Mouse (Mus musculus): Measurements from ENCODE around the gene Prr7. TPM values are rescaled to one million over a fixed set of nuclear protein-coding genes. Genes with fewer than 3 reads are reported as not detected.

Gene Prr7
- total RNA-seq, 1 experiment from 2014 or later: not detected

DNA sequence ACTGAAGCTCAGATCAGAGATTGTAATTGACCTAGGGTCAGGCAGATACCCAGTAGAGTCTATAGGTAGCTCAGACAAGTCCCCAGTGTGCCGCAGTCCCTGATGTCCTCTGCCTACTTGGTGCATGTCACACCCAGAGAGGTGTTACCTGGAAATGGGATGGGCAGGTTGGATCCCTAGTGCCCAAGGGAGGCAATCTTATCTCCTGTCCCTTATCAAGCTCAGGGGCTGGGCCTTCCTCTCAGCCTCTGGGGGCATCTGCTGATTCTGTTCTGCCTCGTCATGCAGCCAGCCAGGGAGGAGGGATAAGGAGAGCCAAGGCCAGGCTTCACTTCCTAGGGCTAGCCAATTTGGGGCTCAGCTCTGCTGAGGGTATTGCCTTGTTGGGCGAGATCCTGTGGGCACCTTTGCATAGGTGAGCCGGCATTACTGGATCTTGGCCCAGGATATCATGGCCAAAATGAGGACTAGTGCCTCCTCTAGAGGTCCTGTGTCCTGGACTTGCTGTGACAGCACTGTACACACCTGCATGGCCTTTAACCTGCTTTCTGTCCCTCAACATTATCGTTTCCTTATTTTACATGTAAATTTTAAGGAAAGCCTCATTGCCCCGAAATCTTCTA, 17.5 kb upstream of the Prr7 start:
- ATAC-seq (replicated peaks; ENCODE audit: insufficient number of reproducible peaks, low FRiP score, low TSS enrichment, poor library complexity, severe bottlenecking): no peak

DNA sequence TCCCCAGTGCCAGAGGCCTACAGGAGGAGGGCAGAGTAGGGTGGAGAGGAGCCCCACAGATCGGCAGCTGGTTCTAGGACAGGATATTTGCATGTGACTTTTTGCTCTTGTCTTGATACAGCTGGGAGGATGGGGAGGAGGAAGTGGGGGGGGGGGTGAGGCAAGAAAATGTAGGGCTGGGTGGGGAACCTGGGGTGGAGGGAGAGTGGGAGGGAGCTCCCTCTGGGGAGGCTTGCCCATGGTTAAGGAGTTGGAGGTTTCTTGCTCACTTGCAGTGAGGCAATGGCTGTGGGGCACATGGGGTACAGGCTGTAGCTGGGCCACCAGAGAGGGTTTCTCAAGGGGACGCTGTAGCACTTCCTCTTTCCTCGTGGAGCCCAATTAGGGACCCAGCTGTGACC, 16.5 kb upstream of the Prr7 start:
- peak; percentile 64 for ATAC-seq (replicated peaks; ENCODE audit: insufficient number of reproducible peaks, low FRiP score, low TSS enrichment, poor library complexity, severe bottlenecking)

DNA sequence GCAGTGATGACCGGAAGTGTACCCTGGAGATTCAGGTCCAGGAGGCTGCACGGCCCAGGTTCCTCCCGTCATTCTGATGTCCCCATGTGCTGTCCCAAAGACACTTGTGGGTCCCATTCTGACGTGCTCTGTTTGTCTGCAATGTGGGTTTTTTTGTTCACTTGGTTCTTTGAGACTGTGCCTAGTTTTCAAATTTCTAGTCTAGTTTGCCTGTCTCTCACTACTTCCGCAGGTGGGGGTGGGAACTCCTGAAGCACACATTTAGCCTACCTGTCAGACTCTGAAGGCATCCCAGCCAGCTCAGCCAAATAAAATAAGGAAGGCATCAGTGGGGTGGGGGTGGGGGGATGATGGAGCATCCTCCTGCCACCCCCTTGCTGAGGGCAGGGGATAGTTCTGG, 15.9 kb upstream of the Prr7 start:
- ATAC-seq (replicated peaks; ENCODE audit: insufficient number of reproducible peaks, low FRiP score, low TSS enrichment, poor library complexity, severe bottlenecking): no peak

- no peak for ATAC-seq (replicated peaks; ENCODE audit: insufficient number of reproducible peaks, low FRiP score, low TSS enrichment, poor library complexity, severe bottlenecking)
These were observed 14.9 kb upstream of the Prr7 start for GRCm38 (mm10) chr13:55449205-55449604.

DNA sequence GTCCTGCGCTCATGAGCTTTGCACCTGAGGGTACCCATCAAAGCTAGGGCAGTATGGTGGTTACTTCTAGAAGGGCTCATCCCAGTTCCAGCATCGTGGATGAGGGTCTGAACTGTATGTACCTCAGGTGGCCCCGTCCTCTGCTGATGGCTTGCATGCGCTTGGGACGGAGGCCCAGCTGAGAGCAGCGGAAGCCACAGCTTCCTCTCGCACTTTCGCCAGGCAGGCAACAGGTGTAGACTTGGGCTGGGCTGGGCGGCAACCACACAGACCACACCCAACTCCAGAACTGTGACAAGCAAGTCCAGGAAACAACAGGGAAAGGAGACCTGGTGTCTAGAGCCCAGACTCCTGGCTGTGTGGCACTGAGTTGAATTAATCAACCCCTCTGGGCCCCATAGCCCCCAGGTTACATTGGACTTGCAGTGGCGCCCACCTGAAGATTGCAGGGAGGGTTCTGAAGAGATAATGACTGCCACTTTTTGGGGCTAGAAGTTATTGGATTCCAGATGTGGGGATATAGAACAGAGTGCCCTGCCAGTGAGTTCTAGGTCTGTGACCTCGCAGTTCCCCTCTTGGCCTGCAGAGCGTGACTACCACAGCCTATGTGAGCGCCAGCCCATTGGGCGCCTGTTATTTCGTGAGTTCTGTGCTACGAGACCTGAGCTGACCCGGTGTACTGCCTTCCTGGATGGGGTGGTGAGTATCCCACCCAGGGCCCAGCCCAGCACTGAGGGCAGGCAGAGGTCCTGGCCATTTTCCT, 14.2 kb upstream of the Prr7 start:
- no peak for ATAC-seq (replicated peaks; ENCODE audit: insufficient number of reproducible peaks, low FRiP score, low TSS enrichment, poor library complexity, severe bottlenecking)

DNA sequence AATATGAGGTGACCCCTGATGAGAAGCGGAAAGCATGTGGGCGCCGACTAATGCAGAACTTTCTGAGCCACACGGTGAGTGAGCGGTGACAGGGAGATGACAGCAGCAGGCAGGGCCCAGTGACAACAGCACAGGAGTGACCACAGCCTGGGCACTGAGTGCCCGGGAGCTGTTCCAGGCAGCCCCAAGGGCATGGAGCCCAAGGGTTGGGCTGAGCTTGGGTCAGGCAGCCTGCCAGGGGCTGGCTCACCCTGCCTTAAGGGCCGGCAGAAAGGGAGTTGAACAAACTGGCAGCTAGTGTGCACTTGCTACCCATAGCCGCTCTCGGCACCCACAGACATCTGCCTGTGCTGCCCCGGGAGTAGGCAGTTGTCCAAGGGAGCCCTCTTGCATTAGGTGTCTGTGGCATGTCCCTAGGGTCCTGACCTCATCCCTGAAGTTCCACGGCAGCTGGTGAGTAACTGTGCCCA, 13.5 kb upstream of the Prr7 start:
- no peak for ATAC-seq (replicated peaks; ENCODE audit: insufficient number of reproducible peaks, low FRiP score, low TSS enrichment, poor library complexity, severe bottlenecking)

- ATAC-seq (replicated peaks; ENCODE audit: insufficient number of reproducible peaks, low FRiP score, low TSS enrichment, poor library complexity, severe bottlenecking): no peak
These were observed 12.8 kb upstream of the Prr7 start for GRCm38 (mm10) chr13:55451296-55451695.

DNA sequence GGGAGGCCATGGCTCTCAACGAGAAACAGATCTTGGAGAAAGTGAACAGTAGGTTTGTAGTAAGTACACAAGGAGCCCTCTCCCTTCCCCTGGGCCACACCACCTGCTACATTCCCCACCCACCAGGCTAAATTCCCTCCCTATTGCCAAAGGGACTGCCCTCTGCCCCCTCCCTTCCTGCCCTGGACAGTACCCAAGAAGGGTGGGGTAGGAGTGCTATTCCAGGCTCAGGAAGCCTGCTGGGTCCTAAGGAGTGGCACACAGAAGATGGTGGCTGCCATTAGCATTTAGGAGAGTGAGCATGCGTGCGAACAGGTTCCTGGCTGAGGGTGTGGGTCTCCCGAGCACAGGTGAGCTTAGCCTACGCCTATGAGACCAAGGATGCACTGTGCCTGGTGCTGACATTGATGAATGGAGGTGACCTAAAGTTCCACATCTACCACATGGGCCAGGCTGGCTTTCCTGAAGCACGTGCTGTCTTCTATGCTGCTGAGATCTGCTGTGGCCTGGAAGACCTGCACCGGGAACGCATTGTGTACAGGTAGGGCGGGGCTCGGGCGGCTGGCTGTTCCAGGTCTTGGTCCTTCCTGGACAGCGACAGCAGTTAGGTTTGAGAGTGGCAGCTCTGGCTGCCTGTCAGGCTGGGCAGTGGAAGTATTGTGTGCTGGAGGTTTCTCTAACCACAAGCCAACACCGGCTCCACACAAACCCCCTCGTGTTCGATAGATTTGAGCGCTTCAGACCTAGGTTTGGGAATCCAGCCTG, 12.1 kb upstream of the Prr7 start:
- ATAC-seq (replicated peaks; ENCODE audit: insufficient number of reproducible peaks, low FRiP score, low TSS enrichment, poor library complexity, severe bottlenecking): no peak

- ATAC-seq (replicated peaks; ENCODE audit: insufficient number of reproducible peaks, low FRiP score, low TSS enrichment, poor library complexity, severe bottlenecking): no peak
These were observed 1.1 kb upstream of the Prr7 start for GRCm38 (mm10) chr13:55462965-55463364.

GRCm38 (mm10) chr13:55463399-55464026, 554 bp upstream of the Prr7 start:
- ATAC-seq (replicated peaks; ENCODE audit: insufficient number of reproducible peaks, low FRiP score, low TSS enrichment, poor library complexity, severe bottlenecking): no peak

GRCm38 (mm10) chr13:55465184-55465583, 1.1 kb downstream of the Prr7 start:
- 0 out of 2 replicates have a peak, but pooled peaks have one; percentile 4 for ATAC-seq (replicated peaks; ENCODE audit: insufficient number of reproducible peaks, low FRiP score, low TSS enrichment, poor library complexity, severe bottlenecking)

DNA sequence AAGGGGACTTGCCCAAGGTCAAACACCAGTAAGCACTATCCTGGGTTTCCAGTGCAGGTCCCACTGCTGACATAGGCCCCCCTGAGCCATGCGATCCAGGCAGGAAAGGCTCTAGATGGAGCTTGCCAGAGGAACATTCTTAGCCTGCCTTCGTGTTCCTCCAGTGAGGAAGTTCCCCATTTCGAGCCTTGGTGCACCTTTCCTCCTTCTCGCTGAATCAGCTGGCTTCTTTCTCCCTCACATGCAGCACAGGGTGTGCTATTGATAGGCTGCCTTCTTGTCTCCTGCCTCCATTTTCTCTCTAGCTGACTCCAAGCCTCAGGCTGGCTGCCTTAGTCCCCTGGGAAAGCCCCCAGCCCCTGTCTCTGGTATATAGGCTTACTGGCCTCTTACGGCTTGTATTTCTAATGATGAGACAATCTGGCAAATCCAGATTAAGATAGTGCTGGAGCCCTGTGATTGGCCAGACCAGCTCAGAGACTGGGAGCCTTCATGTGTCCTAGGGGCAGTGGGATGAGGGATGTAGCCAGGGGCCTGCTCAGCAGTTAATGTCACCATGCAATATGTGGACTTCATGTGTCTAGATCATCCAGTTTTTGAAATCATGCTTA, 1.9 kb downstream of the Prr7 start:
- ATAC-seq (replicated peaks; ENCODE audit: insufficient number of reproducible peaks, low FRiP score, low TSS enrichment, poor library complexity, severe bottlenecking): no peak

- ATAC-seq (replicated peaks; ENCODE audit: insufficient number of reproducible peaks, low FRiP score, low TSS enrichment, poor library complexity, severe bottlenecking): 0 out of 2 replicates have a peak, but pooled peaks have one; percentile 10
These were observed 4.9 kb downstream of the Prr7 start for GRCm38 (mm10) chr13:55468851-55469560.

DNA sequence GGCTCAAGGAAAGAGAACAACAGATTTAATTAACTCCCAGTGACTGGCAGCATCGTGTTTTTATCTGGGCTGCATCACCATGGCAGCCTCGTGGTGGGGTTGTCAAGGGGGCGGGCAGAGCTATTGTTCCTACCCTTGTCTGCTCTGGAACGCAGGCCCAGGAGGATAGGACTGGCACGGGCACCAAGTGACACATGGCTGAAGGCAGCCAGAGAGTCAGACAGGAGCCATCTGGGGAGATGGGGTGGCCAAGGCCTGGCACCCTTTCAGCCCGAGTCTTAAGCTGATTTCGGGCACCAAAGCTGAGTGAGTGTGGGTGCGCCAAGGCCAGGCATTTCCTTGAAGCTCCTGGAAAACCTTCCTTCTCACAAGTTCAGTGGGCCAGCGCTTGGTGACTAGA, 6.3 kb downstream of the Prr7 start:
- ATAC-seq (replicated peaks; ENCODE audit: insufficient number of reproducible peaks, low FRiP score, low TSS enrichment, poor library complexity, severe bottlenecking): no peak

GRCm38 (mm10) chr13:55471156-55471818, 7.2 kb downstream of the Prr7 start:
- ATAC-seq (replicated peaks; ENCODE audit: insufficient number of reproducible peaks, low FRiP score, low TSS enrichment, poor library complexity, severe bottlenecking): peak; percentile 29

GRCm38 (mm10) chr13:55471819-55472131, 7.7 kb downstream of the Prr7 start:
- no peak for ATAC-seq (replicated peaks; ENCODE audit: insufficient number of reproducible peaks, low FRiP score, low TSS enrichment, poor library complexity, severe bottlenecking)

GRCm38 (mm10) chr13:55472132-55473022, 8.3 kb downstream of the Prr7 start:
- ATAC-seq (replicated peaks; ENCODE audit: insufficient number of reproducible peaks, low FRiP score, low TSS enrichment, poor library complexity, severe bottlenecking): peak; percentile 11; the same call in 1 of the 2 replicates
